Mouse (Mus musculus) neural tube, embryonic 13.5 days (tissue): ENCODE data around the gene Gm5565. TPM values are rescaled to one million over a fixed set of nuclear protein-coding genes. Genes with fewer than 3 reads are reported as not detected.
"Not testable (repeated sequence)": the region's sequence is repeated elsewhere in the genome, so short reads cannot be mapped to it uniquely, and the experiment has no call there.

Source experiments
- ATAC-seq: fragments of 200-750 bp; cut with Nextera tagmentation; 2 replicates; pipeline ENCODE4 v1.8.0; 2017; ENCODE audit warnings: low read depth, mild to moderate bottlenecking, moderate TSS enrichment, moderate library complexity
- H3K27ac ChIP-seq: fragments of 300-500 bp; sonication (generic); replicated peaks from 2 replicates; pipeline ENCODE4 v1.5.1; 2015; ENCODE audit warnings: moderate library complexity, mild to moderate bottlenecking, inconsistent platforms
- H3K27me3 ChIP-seq: fragments of 300-500 bp; sonication (generic); 2 replicates; pipeline ENCODE4 v1.6.1; 2015; ENCODE audit warnings: mild to moderate bottlenecking, inconsistent platforms
- H3K36me3 ChIP-seq: fragments of 300-500 bp; sonication (generic); 2 replicates; pipeline ENCODE4 v1.6.1; 2015; ENCODE audit warnings: mild to moderate bottlenecking, inconsistent platforms
- H3K4me1 ChIP-seq: fragments of 300-500 bp; sonication (generic); replicated peaks from 2 replicates; pipeline ENCODE4 v1.6.1; 2015; ENCODE audit warnings: inconsistent platforms
- H3K4me2 ChIP-seq: fragments of 300-500 bp; sonication (generic); 2 replicates; pipeline ENCODE4 v1.6.1; 2015; ENCODE audit warnings: inconsistent platforms, mild to moderate bottlenecking, moderate library complexity
- H3K4me3 ChIP-seq: fragments of 300-500 bp; sonication (generic); 2 replicates; pipeline ENCODE4 v1.5.1; 2015; ENCODE audit warnings: mild to moderate bottlenecking, inconsistent platforms
- H3K9ac ChIP-seq: fragments of 300-500 bp; sonication (generic); 2 replicates; pipeline ENCODE4 v1.6.1; 2015; ENCODE audit warnings: moderate library complexity, mild to moderate bottlenecking, inconsistent platforms
- H3K9me3 ChIP-seq: fragments of 300-500 bp; sonication (generic); 2 replicates; pipeline ENCODE4 v1.6.1; 2016; ENCODE audit warnings: inconsistent platforms
- WGBS: fragments of 180-500 bp; shearing (Covaris S2); methylation state at CpG from one replicate; pipeline ENCODE4 v1.1.7; 2015; 5-methylcytosine and 5-hydroxymethylcytosine counted together
- polyA plus RNA-seq: library from polyadenylated mRNA; unstranded; fragments of >200 nt; fragmentation: Nextera tagmentation; extraction: Ambion mirVana; gene quantifications from 2 replicates; pipeline ENCODE4 v1.2.1, GENCODE M21; 2015

The Gm5565 gene
- not detected in 2 replicates for polyA plus RNA-seq

GRCm38 (mm10) chr5:146160439-146160838 lies at the start of gene Gm5565:
Gm5565 (minus strand) TSS chr5:146160539.
- ATAC-seq, H3K4me1 ChIP-seq, H3K36me3 ChIP-seq, H3K4me3 ChIP-seq, H3K9ac ChIP-seq, H3K4me2 ChIP-seq, H3K27me3 ChIP-seq, H3K27ac ChIP-seq: not testable (repeated sequence)
- H3K9me3 ChIP-seq = peaks cover 15% of the 10 kb centered on the region; the same call in 1 of the 2 replicates
- 92% methylated on average over 3 of the region's 3 CpGs for WGBS

DNA sequence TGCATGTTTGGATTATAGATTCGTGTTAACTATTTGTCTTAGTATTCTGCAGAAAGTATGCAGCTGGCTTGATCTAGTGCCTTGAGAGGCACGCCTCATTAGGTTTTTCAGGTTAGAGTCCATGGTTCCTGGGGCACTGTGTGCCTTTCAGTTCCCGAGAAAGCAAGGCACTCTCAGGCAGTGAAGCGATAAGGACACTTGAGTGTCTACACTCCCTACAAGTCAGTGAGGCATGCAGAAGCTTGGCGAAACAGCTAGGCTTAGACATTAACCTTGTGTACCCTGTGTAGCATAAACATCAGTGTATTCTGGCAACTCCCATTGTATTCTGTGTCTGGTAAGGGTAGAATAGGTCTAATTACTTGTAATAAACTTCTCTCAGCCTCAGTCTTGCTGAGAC lies 45.2 kb upstream of the Gm5565 start:
- Histone ChIP-seq H3K9me3 (peaks cover 8% of the 10 kb centered on the region; the same call in 1 of the 2 replicates), H3K27ac (no peak overlapping the region), H3K36me3 (peaks cover 92% of the 10 kb centered on the region), H3K4me1 (no peaks in the 10 kb centered on the region), H3K4me2 (no peak overlapping the region), H3K27me3 (no peaks in the 10 kb centered on the region), H3K4me3 (no peak overlapping the region), H3K9ac (no peak overlapping the region)
- 95% methylated on average over 5 of the region's 5 CpGs for WGBS
- ATAC-seq = no peak

- Histone ChIP-seq H3K9ac (no peak overlapping the region), H3K36me3 (peaks cover 84% of the 10 kb centered on the region), H3K27ac (no peak overlapping the region), H3K4me1 (no peaks in the 10 kb centered on the region), H3K9me3 (peaks cover 8% of the 10 kb centered on the region; the same call in 1 of the 2 replicates), H3K4me3 (no peak overlapping the region), H3K4me2 (no peak overlapping the region), H3K27me3 (no peaks in the 10 kb centered on the region)
- no peak for ATAC-seq
- WGBS = 88% methylated on average over 2 of the region's 2 CpGs
Measured at GRCm38 (mm10) chr5:146203921-146204320, 43.6 kb upstream of the Gm5565 start.

- no peak for ATAC-seq
- Histone ChIP-seq H3K4me3 (no peak overlapping the region), H3K27me3 (no peaks in the 10 kb centered on the region), H3K27ac (no peak overlapping the region), H3K4me1 (no peaks in the 10 kb centered on the region), H3K9ac (no peak overlapping the region), H3K36me3 (peaks cover 60% of the 10 kb centered on the region), H3K4me2 (no peak overlapping the region), H3K9me3 (peaks cover 8% of the 10 kb centered on the region; the same call in 1 of the 2 replicates)
- WGBS = 95% methylated on average over 6 of the region's 6 CpGs
Measured at GRCm38 (mm10) chr5:146200580-146200979, 40.2 kb upstream of the Gm5565 start.

GRCm38 (mm10) chr5:146199540-146199939 lies 39.2 kb upstream of the Gm5565 start:
- H3K9ac ChIP-seq = no peak overlapping the region
- ATAC-seq = no peak
- peaks cover 49% of the 10 kb centered on the region for H3K36me3 ChIP-seq
- H3K27ac ChIP-seq = no peak overlapping the region
- no peaks in the 10 kb centered on the region for H3K4me1 ChIP-seq
- H3K9me3 ChIP-seq = peaks cover 8% of the 10 kb centered on the region; the same call in 1 of the 2 replicates
- H3K4me2 ChIP-seq = no peak overlapping the region
- H3K4me3 ChIP-seq = no peak overlapping the region
- no peaks in the 10 kb centered on the region for H3K27me3 ChIP-seq
- WGBS = 90% methylated on average over 2 of the region's 2 CpGs

DNA sequence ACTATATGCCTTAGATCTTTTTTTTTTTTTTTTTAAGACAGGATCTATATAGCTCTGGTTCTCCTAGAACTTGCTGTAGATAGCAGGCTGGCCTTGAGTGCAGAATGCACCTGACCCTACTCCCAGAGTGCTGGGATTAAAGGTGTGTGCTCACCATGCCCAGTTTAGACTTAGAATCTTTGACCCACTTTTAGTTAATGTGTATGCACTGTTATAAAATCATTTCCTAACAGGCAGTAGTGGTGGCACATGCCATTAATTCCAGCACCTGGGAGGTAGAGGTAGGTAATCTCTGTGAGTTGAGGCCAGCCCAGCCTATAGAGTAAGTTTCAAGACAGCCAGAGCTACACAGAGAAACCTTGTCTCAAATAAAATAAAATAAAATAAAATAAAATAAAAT lies 38.7 kb upstream of the Gm5565 start:
- no peak overlapping the region for H3K4me3 ChIP-seq
- H3K9me3 ChIP-seq = peaks cover 8% of the 10 kb centered on the region; the same call in 1 of the 2 replicates
- H3K36me3 ChIP-seq = peaks cover 45% of the 10 kb centered on the region
- H3K27me3 ChIP-seq = no peaks in the 10 kb centered on the region
- no peaks in the 10 kb centered on the region for H3K4me1 ChIP-seq
- no peak overlapping the region for H3K27ac ChIP-seq
- ATAC-seq = no peak
- no peak overlapping the region for H3K4me2 ChIP-seq
- no peak overlapping the region for H3K9ac ChIP-seq

DNA sequence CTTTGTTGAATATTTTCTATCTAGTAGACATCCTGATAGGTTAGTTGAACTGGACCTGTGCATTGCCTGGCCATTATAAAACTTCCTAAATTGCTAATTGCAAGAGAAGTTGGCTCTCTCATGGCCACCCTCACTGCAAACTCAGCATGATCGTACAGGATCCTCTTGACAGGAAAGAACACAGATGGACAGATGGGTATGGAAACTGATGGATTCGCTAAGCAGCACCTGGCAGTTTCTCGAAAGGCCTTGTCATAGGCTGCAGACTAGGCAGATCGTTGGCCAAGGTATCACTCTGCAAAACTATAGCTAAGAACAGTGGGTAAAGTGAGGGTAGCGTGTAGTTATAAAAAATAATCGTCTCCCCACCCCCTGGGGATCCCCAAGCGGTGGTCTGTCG lies 33.0 kb upstream of the Gm5565 start:
- no peaks in the 10 kb centered on the region for H3K4me1 ChIP-seq

GRCm38 (mm10) chr5:146190501-146191269 lies 30.3 kb upstream of the Gm5565 start:
- H3K4me2 ChIP-seq = no peak overlapping the region
- no peaks in the 10 kb centered on the region for H3K36me3 ChIP-seq
- no peaks in the 10 kb centered on the region for H3K9me3 ChIP-seq
- H3K27ac ChIP-seq = no peak overlapping the region
- ATAC-seq = no peak
- H3K4me1 ChIP-seq = no peaks in the 10 kb centered on the region
- WGBS = 62% methylated on average over 3 of the region's 3 CpGs
- H3K27me3 ChIP-seq = no peaks in the 10 kb centered on the region
- no peak overlapping the region for H3K9ac ChIP-seq
- H3K4me3 ChIP-seq = no peak overlapping the region

More for the DNA sequence above, 33.0 kb upstream of the Gm5565 start:
- H3K27ac ChIP-seq = no peak overlapping the region
- ATAC-seq = no peak
- WGBS = 87% methylated on average over 8 of the region's 8 CpGs
- H3K27me3 ChIP-seq = no peaks in the 10 kb centered on the region
- H3K4me2 ChIP-seq = no peak overlapping the region
- peaks cover 9% of the 10 kb centered on the region; the same call in 1 of the 2 replicates for H3K36me3 ChIP-seq
- no peaks in the 10 kb centered on the region for H3K9me3 ChIP-seq
- no peak overlapping the region for H3K9ac ChIP-seq
- H3K4me3 ChIP-seq = no peak overlapping the region

- Histone ChIP-seq H3K4me1 (no peaks in the 10 kb centered on the region), H3K27ac (no peak overlapping the region), H3K36me3 (no peaks in the 10 kb centered on the region), H3K4me2 (no peak overlapping the region), H3K9ac (no peak overlapping the region), H3K4me3 (no peak overlapping the region), H3K27me3 (no peaks in the 10 kb centered on the region), H3K9me3 (no peaks in the 10 kb centered on the region)
- ATAC-seq = no peak
- WGBS = 77% methylated on average over 4 of the region's 4 CpGs
Measured at GRCm38 (mm10) chr5:146190093-146190492, 29.8 kb upstream of the Gm5565 start.

DNA sequence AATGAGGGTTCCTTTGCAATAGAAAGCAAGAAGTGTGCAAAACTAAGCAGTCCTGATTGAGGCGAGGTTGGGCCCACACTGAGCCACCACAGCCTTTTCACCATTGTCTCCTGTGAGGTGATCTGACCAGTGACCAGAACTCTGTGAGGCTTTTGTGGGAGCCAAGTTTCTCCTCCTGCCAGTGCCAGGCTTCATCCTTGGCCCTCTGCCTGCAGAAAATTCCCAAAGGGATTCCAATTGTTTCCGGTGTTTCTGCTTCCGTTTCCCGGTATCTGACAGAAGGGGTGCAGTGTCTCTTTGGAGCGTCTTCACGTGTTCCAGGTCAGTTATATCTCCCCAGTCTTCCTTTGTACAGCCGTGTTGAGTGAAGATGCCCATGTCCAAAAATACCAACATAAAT lies 28.4 kb upstream of the Gm5565 start:
- 82% methylated on average over 7 of the region's 7 CpGs for WGBS
- no peak for ATAC-seq
- Histone ChIP-seq H3K4me2 (no peak overlapping the region), H3K27ac (no peak overlapping the region), H3K4me1 (no peaks in the 10 kb centered on the region), H3K27me3 (no peaks in the 10 kb centered on the region), H3K4me3 (no peak overlapping the region), H3K9ac (no peak overlapping the region), H3K36me3 (no peaks in the 10 kb centered on the region), H3K9me3 (no peaks in the 10 kb centered on the region)

DNA sequence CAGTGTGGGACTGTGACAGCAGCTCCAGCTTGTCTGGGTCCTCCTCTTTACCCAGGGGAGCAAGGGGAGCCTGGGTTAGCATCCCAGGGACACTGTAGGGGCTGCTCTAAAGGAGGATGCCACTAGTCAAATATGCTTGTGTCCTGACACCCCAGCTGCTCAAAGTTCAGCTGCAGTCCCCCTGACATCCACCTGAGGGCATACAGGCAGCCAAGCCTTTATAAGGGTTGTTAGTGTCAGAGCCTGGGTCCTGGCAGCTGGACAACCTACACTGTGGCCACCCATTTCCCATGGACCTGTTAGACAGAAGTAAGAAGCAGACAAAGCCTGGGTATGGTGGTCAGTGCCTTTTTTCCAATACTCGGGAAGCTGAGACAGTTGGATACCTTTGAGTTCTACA lies 27.8 kb upstream of the Gm5565 start:
- no peak overlapping the region for H3K4me2 ChIP-seq
- no peaks in the 10 kb centered on the region for H3K36me3 ChIP-seq
- no peak for ATAC-seq
- H3K9ac ChIP-seq = no peak overlapping the region
- WGBS = 82% methylated on average over 1 of the region's 1 CpGs
- no peaks in the 10 kb centered on the region for H3K27me3 ChIP-seq
- H3K27ac ChIP-seq = no peak overlapping the region
- H3K4me3 ChIP-seq = no peak overlapping the region
- H3K9me3 ChIP-seq = no peaks in the 10 kb centered on the region
- no peaks in the 10 kb centered on the region for H3K4me1 ChIP-seq

DNA sequence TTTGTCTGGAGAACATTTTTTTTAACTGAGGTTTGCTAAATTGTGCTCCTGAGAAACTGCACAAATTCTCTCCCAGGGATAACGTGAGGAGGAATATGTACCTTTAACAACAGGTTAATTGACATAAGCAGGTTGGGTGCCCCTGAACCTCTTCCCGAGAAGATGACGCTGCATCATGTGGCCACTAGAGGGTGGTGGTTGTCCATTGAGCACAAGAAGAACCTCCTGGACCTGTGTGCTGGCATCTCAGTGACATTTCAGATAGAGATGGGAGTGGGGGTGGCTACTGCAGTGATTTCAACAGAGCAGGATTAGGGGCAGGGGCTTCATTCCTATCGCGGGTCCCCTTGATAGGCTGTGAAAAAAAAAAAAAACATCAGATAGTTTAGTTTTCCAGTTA lies 27.1 kb upstream of the Gm5565 start:
- not testable (repeated sequence) for H3K9ac ChIP-seq, H3K9me3 ChIP-seq, H3K27me3 ChIP-seq, H3K27ac ChIP-seq, ATAC-seq, H3K4me1 ChIP-seq, H3K4me2 ChIP-seq, H3K4me3 ChIP-seq, H3K36me3 ChIP-seq
- WGBS = 34% methylated on average over 5 of the region's 5 CpGs

DNA sequence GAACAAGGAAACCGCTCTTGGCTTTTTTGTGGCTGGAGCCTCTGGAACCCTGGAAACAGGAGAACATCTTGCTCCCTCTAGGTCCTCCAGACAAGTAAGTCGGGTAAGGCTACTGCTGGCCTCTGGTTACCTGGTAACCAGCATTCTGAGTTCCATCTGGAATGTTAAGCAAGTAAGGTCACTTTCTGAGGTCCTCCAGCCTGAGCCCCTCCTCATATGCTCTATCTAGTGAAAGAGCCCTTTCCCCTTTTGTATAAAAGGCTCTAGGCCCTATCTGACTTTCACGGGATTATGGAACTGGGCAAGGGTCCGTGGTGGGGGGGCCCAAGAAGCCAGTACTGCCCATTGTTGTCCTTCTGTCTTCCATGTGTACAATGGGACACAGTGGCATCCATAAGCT lies 24.9 kb upstream of the Gm5565 start, which contains the start of gene 1700001J03Rik:
1700001J03Rik (minus strand) TSS at position 101 of the 400 bp plus-strand sequence.
- H3K27ac ChIP-seq, H3K9me3 ChIP-seq, ATAC-seq, H3K4me3 ChIP-seq, H3K9ac ChIP-seq, H3K27me3 ChIP-seq, H3K4me2 ChIP-seq, H3K36me3 ChIP-seq, H3K4me1 ChIP-seq: not testable (repeated sequence)
- WGBS = 87% methylated on average over 4 of the region's 4 CpGs
